Mouse (Mus musculus) left cerebral cortex, postnatal 4 days (tissue): ENCODE data around the gene Gm21897. TPM values are rescaled to one million over a fixed set of nuclear protein-coding genes. Genes with fewer than 3 reads are reported as not detected.
"Not testable (repeated sequence)": the region's sequence is repeated elsewhere in the genome, so short reads cannot be mapped to it uniquely, and the experiment has no call there.

Experiments
- DNase-seq: peaks from one replicate; pipeline ENCODE4 v3.0.0-alpha.2; 2022
- intact Hi-C: fragments of 180-260 bp; cut with DNase I; formaldehyde crosslinking; loops from one replicate; pipeline ENCODE4 v1.15.1; 2025
- total RNA-seq, 2 experiments: library from RNA; stranded (reverse); gene quantifications; 2 replicates each; pipeline ENCODE4 v1.2.3; 2021

Gm21897 gene
- not detected for total RNA-seq

GRCm38 (mm10) chr16:15317158-15317557, at the start of gene Gm21897:
TSS of gene Gm21897 (plus strand) at chr16:15317458.
- intact Hi-C loops, DNase-seq: not testable (repeated sequence)

GRCm38 (mm10) chr16:15272291-15272690, 45.0 kb upstream of the Gm21897 start:
- DNase-seq, result no peak
- intact Hi-C loops, result no loop called here

GRCm38 (mm10) chr16:15277461-15277860, 39.8 kb upstream of the Gm21897 start:
- DNase-seq, result no peak
- intact Hi-C loops, result no loop called here

- DNase-seq, result no peak
- intact Hi-C loops, result no loop called here
These were observed 24.2 kb upstream of the Gm21897 start for GRCm38 (mm10) chr16:15293041-15293440.

- intact Hi-C loops, result no loop called here
- no peak for DNase-seq
These were observed 23.0 kb upstream of the Gm21897 start for GRCm38 (mm10) chr16:15294289-15294688.

GRCm38 (mm10) chr16:15294911-15295659, 22.2 kb upstream of the Gm21897 start:
- peak; percentile 4 for DNase-seq
- intact Hi-C loops, result loop anchor here (5.0 kb wide), 1 partner anchor 593 kb away; no protein-coding TSS in a partner anchor

GRCm38 (mm10) chr16:15334526-15334925, 17.3 kb downstream of the Gm21897 start:
- DNase-seq, result no peak
- intact Hi-C loops, result no loop called here

GRCm38 (mm10) chr16:15339051-15339450, 21.8 kb downstream of the Gm21897 start:
- DNase-seq, result no peak
- intact Hi-C loops, result no loop called here

- intact Hi-C loops, result no loop called here
- no peak for DNase-seq
These were observed 28.8 kb downstream of the Gm21897 start for GRCm38 (mm10) chr16:15346045-15346444.

- DNase-seq, result no peak
- intact Hi-C loops, result no loop called here
These were observed 32.1 kb downstream of the Gm21897 start for GRCm38 (mm10) chr16:15349381-15349780.

GRCm38 (mm10) chr16:15351301-15351700, 34.0 kb downstream of the Gm21897 start:
- intact Hi-C loops, result no loop called here
- DNase-seq, result no peak

GRCm38 (mm10) chr16:15352320-15352719, 35.1 kb downstream of the Gm21897 start:
- DNase-seq, result peak; percentile 9
- intact Hi-C loops, result no loop called here

GRCm38 (mm10) chr16:15354901-15355300, 37.6 kb downstream of the Gm21897 start:
- DNase-seq, result no peak
- intact Hi-C loops, result no loop called here

- DNase-seq, result no peak
- intact Hi-C loops, result no loop called here
These were observed 38.1 kb downstream of the Gm21897 start for GRCm38 (mm10) chr16:15355339-15355738.

- DNase-seq, result no peak
- intact Hi-C loops, result no loop called here
These were observed 40.5 kb downstream of the Gm21897 start for GRCm38 (mm10) chr16:15357766-15358165.

- intact Hi-C loops, result no loop called here
- no peak for DNase-seq
These were observed 42.0 kb downstream of the Gm21897 start for GRCm38 (mm10) chr16:15359110-15359782.

- no peak for DNase-seq
- intact Hi-C loops, result no loop called here
These were observed 43.6 kb downstream of the Gm21897 start for GRCm38 (mm10) chr16:15360825-15361224.
